Mouse (Mus musculus): ENCODE results near the gene Ranbp2.

- no peak for TF ChIP-seq CTCF (IDR thresholded peaks at IDR 0.05; ENCODE audit: extremely low read depth, insufficient read length, insufficient replicate concordance, low read depth, low read length)
- no peak for TF ChIP-seq POLR2A (IDR thresholded peaks at IDR 0.05; ENCODE audit: low read depth, low read length)
These were observed 13.2 kb downstream of the Ranbp2 start for GRCm38 (mm10) chr10:58459896-58460295.

All from small intestine, adult 2 months (tissue).